Mouse (Mus musculus) cerebellum, postnatal 10 days (tissue): ENCODE results near the gene Mphosph10.

ENCODE experiments used
- DNase-seq, 2 experiments: peaks; one replicate each; pipeline ENCODE4 v3.0.0; 2021; ENCODE audit warnings: mixed read lengths in 2 of 2

Mphosph10 gene

DNA sequence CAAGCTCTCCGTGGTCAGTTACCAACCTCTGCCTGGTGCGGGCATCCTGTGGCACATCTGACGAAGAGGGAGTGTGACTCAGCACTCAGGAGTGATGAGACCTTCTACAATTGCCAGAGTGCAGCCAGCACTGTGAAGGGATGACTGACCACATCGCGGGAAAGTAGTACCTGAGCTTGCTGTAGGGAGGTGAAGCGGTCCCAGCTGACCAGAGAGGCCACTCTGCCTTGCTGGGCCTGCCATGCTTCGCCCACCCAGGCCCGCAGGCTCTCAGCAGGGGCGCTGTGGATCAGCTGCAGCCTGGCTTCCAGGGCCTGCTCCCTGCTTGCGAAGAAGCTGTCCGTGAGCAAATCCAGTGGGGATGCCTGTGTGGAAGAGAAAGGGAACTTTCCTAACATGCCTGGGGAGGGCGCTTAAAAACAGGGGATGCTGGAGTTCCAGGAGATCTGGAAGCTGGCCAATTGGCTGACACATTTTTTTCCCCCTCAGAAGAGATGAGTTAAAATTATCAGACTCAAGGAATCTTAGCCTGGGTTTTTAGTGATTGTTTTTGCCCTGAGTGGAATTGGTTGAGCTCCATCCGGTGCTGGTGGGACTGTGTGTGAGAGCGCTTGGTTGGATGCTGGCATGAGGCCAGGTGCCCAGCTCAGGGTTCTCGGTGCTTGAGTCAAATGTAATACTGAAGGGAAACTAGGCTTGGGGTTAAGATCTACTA lies 42.8 kb downstream of the Mphosph10 start:
- peak; percentile 70 to 72 for DNase-seq

DNA sequence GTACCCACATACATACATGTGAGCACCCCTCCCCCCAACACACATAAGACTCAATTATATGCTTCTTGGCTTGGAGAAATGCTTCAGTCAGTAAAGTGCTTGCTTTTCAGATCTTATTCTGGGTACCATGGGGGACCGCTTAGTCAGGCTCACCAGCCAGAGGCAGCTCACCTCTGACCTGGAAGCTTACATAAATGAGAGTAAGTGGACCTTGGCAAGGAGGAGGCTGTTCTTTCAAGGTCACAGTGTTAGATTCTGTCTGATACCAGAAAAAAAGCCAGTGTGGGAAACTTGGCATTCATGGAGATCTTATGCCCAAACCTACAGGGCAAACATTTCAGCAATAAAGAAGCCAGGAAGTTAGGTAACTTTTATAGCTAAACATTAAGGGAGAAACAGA lies 44.3 kb downstream of the Mphosph10 start:
- DNase-seq = no peak

DNA sequence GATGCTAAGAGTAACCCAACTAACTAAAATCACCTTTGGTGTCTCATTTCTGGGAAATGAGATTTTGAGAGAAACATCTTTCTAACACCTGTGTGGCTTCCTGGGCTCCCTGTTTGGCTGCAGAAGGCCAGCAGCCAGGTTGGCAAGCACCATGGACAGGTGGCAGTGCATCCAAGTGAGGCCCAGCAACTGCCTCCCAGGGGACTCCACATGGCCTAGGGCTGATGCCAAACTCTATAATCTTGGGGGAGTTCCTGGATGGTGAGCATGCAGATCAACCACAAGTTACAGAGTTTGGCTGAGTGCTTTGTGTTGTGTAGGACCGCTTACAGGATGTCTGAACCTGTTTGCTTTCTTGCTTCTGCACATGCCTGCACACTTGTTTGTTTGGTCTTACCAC lies 59.4 kb downstream of the Mphosph10 start:
- DNase-seq = peak; percentile 50 to 61

DNA sequence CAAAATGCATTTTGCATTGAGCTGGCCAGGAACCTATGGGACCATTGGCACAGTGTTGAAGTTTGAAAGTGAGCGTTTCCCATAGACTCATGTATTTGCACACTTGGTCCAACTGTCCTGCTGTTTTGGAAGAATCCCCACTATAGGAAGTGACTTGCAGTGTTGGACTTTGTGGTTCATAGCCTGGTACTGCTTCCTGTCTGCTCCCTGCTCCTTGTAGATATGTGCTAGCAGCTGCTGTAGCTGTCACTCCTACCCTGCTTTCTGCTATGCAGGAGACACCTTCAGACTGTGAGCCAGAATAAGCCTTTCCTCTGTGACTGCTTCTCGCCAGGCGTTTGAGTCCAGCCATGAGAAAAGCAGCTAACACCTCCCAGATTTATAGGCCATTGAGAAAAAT lies 60.8 kb downstream of the Mphosph10 start:
- no peak for DNase-seq

DNA sequence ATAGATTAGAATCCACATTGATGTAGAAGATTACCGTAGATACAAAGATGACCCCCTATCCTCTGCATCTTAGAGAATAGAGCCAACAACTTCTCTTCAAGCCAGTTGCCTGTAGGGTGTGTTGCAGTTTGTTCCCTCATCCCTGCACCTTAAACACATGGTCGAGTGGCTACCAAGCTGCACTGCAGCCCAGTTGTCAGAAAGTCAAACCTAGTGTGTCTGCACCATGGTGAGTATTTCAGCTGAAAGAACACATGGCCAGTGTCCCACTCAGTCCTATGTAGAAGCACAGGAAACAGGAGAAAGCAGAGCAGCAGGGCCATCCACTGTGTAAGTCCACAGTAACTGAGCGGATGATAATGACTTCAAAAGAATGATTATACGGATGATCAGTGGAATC lies 64.6 kb downstream of the Mphosph10 start:
- no peak for DNase-seq

DNA sequence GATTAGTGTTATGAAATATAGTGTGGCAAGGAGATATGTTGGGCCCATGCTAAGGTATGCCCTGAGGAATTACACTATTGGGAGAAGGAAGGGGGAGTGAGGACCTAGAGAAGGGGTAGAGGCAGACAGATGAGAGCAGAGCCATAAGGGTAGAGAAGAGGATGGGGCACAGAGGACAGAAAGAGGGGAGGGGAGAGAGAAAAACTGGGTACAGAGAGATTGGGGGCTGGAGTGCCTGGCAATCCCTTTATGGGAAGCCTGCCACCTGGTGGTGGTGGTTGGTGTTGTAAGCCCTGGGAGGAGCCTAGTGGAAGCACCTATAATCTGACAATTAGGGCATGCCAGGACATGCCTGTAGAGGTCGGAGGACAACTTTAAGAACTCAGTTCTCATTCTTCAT lies 65.2 kb downstream of the Mphosph10 start:
- DNase-seq = peak; percentile 93 to 95
